Mouse (Mus musculus): ENCODE data around the gene Fgd2. TPM values are rescaled to one million over a fixed set of nuclear protein-coding genes. Genes with fewer than 3 reads are reported as not detected.
"Not testable (repeated sequence)": the region's sequence is repeated elsewhere in the genome, so short reads cannot be mapped to it uniquely, and the experiment has no call there.

Gene Fgd2
- not detected in 2 replicates for polyA plus RNA-seq (2012; ENCODE audit: insufficient read depth, insufficient read length, low replicate concordance, missing spikeins)

- no peak for TF ChIP-seq POLR2A (IDR thresholded peaks at IDR 0.05; ENCODE audit: insufficient read depth, low read depth, low read length)
- no peak for TF ChIP-seq CTCF (IDR thresholded peaks at IDR 0.05; ENCODE audit: insufficient read depth, low read depth, low read length)
- Histone ChIP-seq H3K4me3 (ENCODE audit: insufficient read depth, low read depth, low read length) (no peak within 1 kb of the TSS), H3K27ac (ENCODE audit: insufficient read depth, low read depth, low read length) (no peak within 1 kb of the TSS), H3K4me1 (ENCODE audit: control insufficient read depth, insufficient read depth, low read length) (peaks cover 14% of the 10 kb centered on the region)
- WGBS: 49% methylated on average over 5 of the region's 5 CpGs
Measured at GRCm38 (mm10) chr17:29360761-29361221, at the start of gene Fgd2. Gene Fgd2, plus strand, starts transcription at chr17:29360914.

- no peak for TF ChIP-seq POLR2A (IDR thresholded peaks at IDR 0.05; ENCODE audit: insufficient read depth, low read depth, low read length)
- no peak for TF ChIP-seq CTCF (IDR thresholded peaks at IDR 0.05; ENCODE audit: insufficient read depth, low read depth, low read length)
- Histone ChIP-seq H3K27ac (ENCODE audit: insufficient read depth, low read depth, low read length) (no peak overlapping the region), H3K4me1 (ENCODE audit: control insufficient read depth, insufficient read depth, low read length) (peaks cover 2% of the 10 kb centered on the region; the same call in 1 of the 2 replicates), H3K4me3 (ENCODE audit: insufficient read depth, low read depth, low read length) (no peak overlapping the region)
- WGBS: 84% methylated on average over 8 of the region's 8 CpGs
Measured at GRCm38 (mm10) chr17:29311602-29312001, 49.1 kb upstream of the Fgd2 start.

GRCm38 (mm10) chr17:29312082-29312481, 48.6 kb upstream of the Fgd2 start:
- Histone ChIP-seq H3K27ac (ENCODE audit: insufficient read depth, low read depth, low read length) (no peak overlapping the region), H3K4me1 (ENCODE audit: control insufficient read depth, insufficient read depth, low read length) (peaks cover 2% of the 10 kb centered on the region; the same call in 1 of the 2 replicates), H3K4me3 (ENCODE audit: insufficient read depth, low read depth, low read length) (no peak overlapping the region)
- no peak for TF ChIP-seq CTCF (IDR thresholded peaks at IDR 0.05; ENCODE audit: insufficient read depth, low read depth, low read length)
- no peak for TF ChIP-seq POLR2A (IDR thresholded peaks at IDR 0.05; ENCODE audit: insufficient read depth, low read depth, low read length)
- WGBS: 94% methylated on average over 2 of the region's 2 CpGs

GRCm38 (mm10) chr17:29313300-29313699, 47.4 kb upstream of the Fgd2 start:
- TF ChIP-seq POLR2A (IDR thresholded peaks at IDR 0.05; ENCODE audit: insufficient read depth, low read depth, low read length) (no peak), CTCF (IDR thresholded peaks at IDR 0.05; ENCODE audit: insufficient read depth, low read depth, low read length) (no peak)
- Histone ChIP-seq H3K27ac (ENCODE audit: insufficient read depth, low read depth, low read length) (no peak overlapping the region), H3K4me3 (ENCODE audit: insufficient read depth, low read depth, low read length) (no peak overlapping the region), H3K4me1 (ENCODE audit: control insufficient read depth, insufficient read depth, low read length) (peaks cover 2% of the 10 kb centered on the region; the same call in 1 of the 2 replicates)

GRCm38 (mm10) chr17:29315672-29316465, 44.8 kb upstream of the Fgd2 start:
- Histone ChIP-seq H3K4me1 (ENCODE audit: control insufficient read depth, insufficient read depth, low read length) (peaks cover 2% of the 10 kb centered on the region; the same call in 1 of the 2 replicates), H3K27ac (ENCODE audit: insufficient read depth, low read depth, low read length) (no peak overlapping the region), H3K4me3 (ENCODE audit: insufficient read depth, low read depth, low read length) (no peak overlapping the region)
- no peak for TF ChIP-seq POLR2A (IDR thresholded peaks at IDR 0.05; ENCODE audit: insufficient read depth, low read depth, low read length)
- TF ChIP-seq CTCF (IDR thresholded peaks at IDR 0.05; ENCODE audit: insufficient read depth, low read depth, low read length): no peak
- 69% methylated on average over 9 of the region's 9 CpGs for WGBS

- Histone ChIP-seq H3K4me3 (ENCODE audit: insufficient read depth, low read depth, low read length) (no peak overlapping the region), H3K27ac (ENCODE audit: insufficient read depth, low read depth, low read length) (no peak overlapping the region), H3K4me1 (ENCODE audit: control insufficient read depth, insufficient read depth, low read length) (peaks cover 2% of the 10 kb centered on the region; the same call in 1 of the 2 replicates)
- TF ChIP-seq POLR2A (IDR thresholded peaks at IDR 0.05; ENCODE audit: insufficient read depth, low read depth, low read length): no peak
- WGBS: 82% methylated on average over 3 of the region's 3 CpGs
Measured at GRCm38 (mm10) chr17:29316891-29317290, 43.8 kb upstream of the Fgd2 start.

GRCm38 (mm10) chr17:29317380-29317779, 43.3 kb upstream of the Fgd2 start, which contains the start of gene Pi16:
Gene Pi16, plus strand, starts transcription at chr17:29317680.
- H3K4me1 ChIP-seq (ENCODE audit: control insufficient read depth, insufficient read depth, low read length); H3K27ac ChIP-seq (ENCODE audit: insufficient read depth, low read depth, low read length); H3K4me3 ChIP-seq (ENCODE audit: insufficient read depth, low read depth, low read length): not testable (repeated sequence)
- 80% methylated on average over 3 of the region's 3 CpGs for WGBS

GRCm38 (mm10) chr17:29318731-29319250, 41.9 kb upstream of the Fgd2 start:
- Histone ChIP-seq H3K4me1 (ENCODE audit: control insufficient read depth, insufficient read depth, low read length) (peaks cover 2% of the 10 kb centered on the region; the same call in 1 of the 2 replicates), H3K4me3 (ENCODE audit: insufficient read depth, low read depth, low read length) (no peak overlapping the region), H3K27ac (ENCODE audit: insufficient read depth, low read depth, low read length) (no peak overlapping the region)
- 78% methylated on average over 6 of the region's 6 CpGs for WGBS
- no peak for TF ChIP-seq CTCF (IDR thresholded peaks at IDR 0.05; ENCODE audit: insufficient read depth, low read depth, low read length)
- TF ChIP-seq POLR2A (IDR thresholded peaks at IDR 0.05; ENCODE audit: insufficient read depth, low read depth, low read length): no peak

- WGBS: 92% methylated on average over 7 of the region's 7 CpGs
- H3K4me3 ChIP-seq (ENCODE audit: insufficient read depth, low read depth, low read length): no peak overlapping the region
- no peak for TF ChIP-seq CTCF (IDR thresholded peaks at IDR 0.05; ENCODE audit: insufficient read depth, low read depth, low read length)
- TF ChIP-seq POLR2A (IDR thresholded peaks at IDR 0.05; ENCODE audit: insufficient read depth, low read depth, low read length): no peak
- peaks cover 2% of the 10 kb centered on the region; the same call in 1 of the 2 replicates for H3K4me1 ChIP-seq (ENCODE audit: control insufficient read depth, insufficient read depth, low read length)
- H3K27ac ChIP-seq (ENCODE audit: insufficient read depth, low read depth, low read length): no peak overlapping the region
Measured at GRCm38 (mm10) chr17:29319476-29319875, 41.2 kb upstream of the Fgd2 start.
